Mouse (Mus musculus): ENCODE data around the gene Igsf6. TPM values are rescaled to one million over a fixed set of nuclear protein-coding genes. Genes with fewer than 3 reads are reported as not detected.

The Igsf6 gene
- 0.79 and 1.2 TPM in 2 replicates for polyA plus RNA-seq (2016; fragmentation: Nextera tagmentation; extraction: Ambion mirVana)

DNA sequence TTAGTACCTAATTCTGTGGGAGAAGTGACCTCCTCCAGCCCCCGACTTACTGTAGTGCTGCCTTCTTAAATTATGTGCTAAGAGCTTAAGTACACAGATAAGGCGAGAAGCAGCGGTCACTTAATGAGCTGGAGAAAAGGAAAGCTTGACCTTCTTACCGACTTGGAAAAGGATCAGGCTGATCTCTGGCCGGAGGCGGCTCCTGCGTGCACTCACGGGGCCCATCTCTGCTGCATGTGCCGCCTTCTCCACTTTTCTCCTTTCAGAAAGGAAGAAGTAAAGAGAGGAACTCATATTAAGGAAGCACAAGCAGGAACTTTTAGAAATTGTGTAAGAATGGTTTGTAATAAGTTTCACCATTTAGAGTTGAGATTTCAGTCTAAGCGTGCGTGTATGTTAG, at the start of gene Igsf6:
Gene Igsf6 (minus strand): TSS at position 292 of the 400 bp plus-strand sequence.
- no peak within 1 kb of the TSS for H3K4me2 ChIP-seq (replicated peaks)
- no peaks in the 10 kb centered on the region for H3K27me3 ChIP-seq (replicated peaks)
- ATAC-seq (ENCODE audit: low FRiP score, low read depth) = no peak
- H3K9me3 ChIP-seq = no peaks in the 10 kb centered on the region
- no peak within 1 kb of the TSS for H3K9ac ChIP-seq
- peaks cover 49% of the 10 kb centered on the region for H3K36me3 ChIP-seq
- no peaks in the 10 kb centered on the region for H3K4me1 ChIP-seq
- H3K4me3 ChIP-seq = no peak within 1 kb of the TSS
- WGBS = 88% methylated on average over 11 of the region's 11 CpGs
- no peak within 1 kb of the TSS for H3K27ac ChIP-seq

DNA sequence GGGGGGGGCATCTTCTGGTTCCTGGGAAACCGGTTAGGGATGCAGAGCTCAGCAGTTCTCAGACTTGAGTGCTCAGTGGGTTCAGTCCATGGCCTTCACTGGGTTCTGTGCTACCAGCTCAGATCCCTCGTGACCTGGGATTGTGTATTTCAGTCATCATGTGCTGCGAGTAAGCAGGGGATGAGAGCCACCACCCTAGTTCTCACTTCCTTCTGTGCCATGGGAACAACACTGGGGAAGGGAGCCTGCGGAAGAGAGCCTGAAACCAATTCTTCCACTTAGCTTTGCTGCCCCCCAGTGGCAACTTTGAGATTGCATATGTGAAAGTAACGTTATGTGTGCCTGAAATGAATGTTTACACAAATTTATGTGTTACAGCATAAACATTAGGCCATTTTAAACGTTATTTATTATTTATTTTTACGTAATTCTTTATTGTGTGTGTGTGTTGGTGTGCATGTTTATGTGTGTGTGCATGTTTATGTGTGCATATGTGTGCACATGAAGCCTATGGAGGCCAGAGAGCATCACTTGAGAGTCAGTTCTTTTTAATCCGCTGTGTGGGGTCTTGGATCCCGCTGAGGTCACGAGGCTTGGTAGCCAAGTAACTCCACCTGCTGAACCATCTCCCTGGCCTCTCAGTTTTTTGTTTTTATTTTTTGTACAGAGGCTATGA, 45.9 kb upstream of the Igsf6 start:
- H3K27ac ChIP-seq = no peak overlapping the region
- 15% methylated on average over 10 of the region's 10 CpGs for WGBS
- no peak overlapping the region for H3K9ac ChIP-seq
- H3K4me2 ChIP-seq (replicated peaks) = no peak overlapping the region
- ATAC-seq (ENCODE audit: low FRiP score, low read depth) = 0 out of 2 replicates have a peak, but pooled peaks have one; percentile 53
- H3K36me3 ChIP-seq = no peaks in the 10 kb centered on the region
- no peaks in the 10 kb centered on the region for H3K27me3 ChIP-seq (replicated peaks)
- H3K9me3 ChIP-seq = no peaks in the 10 kb centered on the region
- H3K4me1 ChIP-seq = no peaks in the 10 kb centered on the region
- no peak overlapping the region for H3K4me3 ChIP-seq

DNA sequence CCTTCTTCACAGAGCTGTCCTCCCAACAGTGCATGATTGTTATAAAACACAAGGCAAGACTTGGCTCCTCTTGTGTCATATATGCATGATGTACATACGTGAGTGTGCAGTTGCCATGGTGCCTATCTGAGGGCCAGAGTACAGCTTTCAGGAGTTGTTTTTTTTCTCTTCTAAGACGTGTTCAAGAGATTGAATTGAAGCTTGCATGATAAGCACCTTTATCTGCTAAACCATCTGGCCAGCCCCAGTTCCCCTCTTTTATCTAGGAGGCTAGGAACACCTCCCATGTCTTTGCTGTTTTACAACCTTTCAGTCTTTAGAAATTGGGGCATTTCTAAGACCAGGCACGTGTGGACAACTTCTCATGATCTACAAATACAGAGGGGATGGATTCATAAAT, 37.4 kb upstream of the Igsf6 start:
- no peaks in the 10 kb centered on the region for H3K9me3 ChIP-seq
- H3K4me2 ChIP-seq (replicated peaks) = no peak overlapping the region
- H3K4me3 ChIP-seq = no peak overlapping the region
- no peak for ATAC-seq (ENCODE audit: low FRiP score, low read depth)
- H3K9ac ChIP-seq = no peak overlapping the region
- WGBS = 73% methylated on average over 3 of the region's 3 CpGs
- H3K27ac ChIP-seq = no peak overlapping the region
- no peaks in the 10 kb centered on the region for H3K27me3 ChIP-seq (replicated peaks)
- no peaks in the 10 kb centered on the region for H3K4me1 ChIP-seq
- no peaks in the 10 kb centered on the region for H3K36me3 ChIP-seq

DNA sequence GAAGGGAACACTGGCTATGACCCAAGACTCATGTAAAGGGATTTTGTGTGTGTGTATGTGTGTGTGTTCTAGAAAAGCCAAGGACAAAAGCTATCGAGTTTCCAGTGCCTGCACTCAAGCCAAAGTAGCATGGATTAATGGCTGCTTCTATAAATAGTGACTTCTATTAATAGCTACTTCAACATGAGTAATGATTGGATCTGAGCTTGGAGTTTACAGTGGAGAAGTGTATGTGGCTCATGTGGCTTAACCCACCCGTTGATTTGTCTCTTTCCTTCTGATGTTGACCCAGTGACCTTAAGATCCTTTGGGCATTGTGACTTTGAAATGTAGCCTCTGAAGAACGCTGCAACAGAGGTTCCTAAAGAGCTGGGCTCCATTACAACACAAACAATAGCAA, 36.9 kb upstream of the Igsf6 start:
- H3K36me3 ChIP-seq = no peaks in the 10 kb centered on the region
- H3K4me1 ChIP-seq = no peaks in the 10 kb centered on the region
- H3K27ac ChIP-seq = no peak overlapping the region
- no peak overlapping the region for H3K4me2 ChIP-seq (replicated peaks)
- 44% methylated on average over 3 of the region's 3 CpGs for WGBS
- H3K9ac ChIP-seq = no peak overlapping the region
- H3K9me3 ChIP-seq = no peaks in the 10 kb centered on the region
- no peaks in the 10 kb centered on the region for H3K27me3 ChIP-seq (replicated peaks)
- H3K4me3 ChIP-seq = no peak overlapping the region
- ATAC-seq (ENCODE audit: low FRiP score, low read depth) = no peak

DNA sequence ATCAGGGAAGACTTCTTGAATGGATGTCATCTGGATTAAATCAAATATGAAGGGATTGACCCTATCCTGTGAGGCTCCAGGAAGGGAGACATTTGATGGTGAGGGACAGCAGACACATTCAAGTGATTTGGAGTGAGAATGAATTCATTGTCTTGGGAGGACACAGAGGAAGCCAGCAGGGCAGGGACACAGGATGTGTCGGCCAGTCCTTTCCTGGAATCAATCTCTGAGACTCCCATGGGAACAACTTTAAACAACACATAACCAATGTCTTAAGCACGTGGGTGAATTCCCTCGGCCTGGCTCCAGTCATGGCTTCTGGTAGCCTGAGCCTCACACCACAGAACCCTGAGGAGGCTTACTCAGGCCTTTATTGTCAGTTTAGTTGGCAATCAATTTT, 33.5 kb upstream of the Igsf6 start:
- H3K9me3 ChIP-seq = no peaks in the 10 kb centered on the region
- H3K4me3 ChIP-seq = no peak overlapping the region
- H3K36me3 ChIP-seq = no peaks in the 10 kb centered on the region
- H3K4me1 ChIP-seq = no peaks in the 10 kb centered on the region
- no peak overlapping the region for H3K9ac ChIP-seq
- no peak overlapping the region for H3K4me2 ChIP-seq (replicated peaks)
- no peaks in the 10 kb centered on the region for H3K27me3 ChIP-seq (replicated peaks)
- no peak overlapping the region for H3K27ac ChIP-seq
- 73% methylated on average over 3 of the region's 3 CpGs for WGBS
- ATAC-seq (ENCODE audit: low FRiP score, low read depth) = no peak

DNA sequence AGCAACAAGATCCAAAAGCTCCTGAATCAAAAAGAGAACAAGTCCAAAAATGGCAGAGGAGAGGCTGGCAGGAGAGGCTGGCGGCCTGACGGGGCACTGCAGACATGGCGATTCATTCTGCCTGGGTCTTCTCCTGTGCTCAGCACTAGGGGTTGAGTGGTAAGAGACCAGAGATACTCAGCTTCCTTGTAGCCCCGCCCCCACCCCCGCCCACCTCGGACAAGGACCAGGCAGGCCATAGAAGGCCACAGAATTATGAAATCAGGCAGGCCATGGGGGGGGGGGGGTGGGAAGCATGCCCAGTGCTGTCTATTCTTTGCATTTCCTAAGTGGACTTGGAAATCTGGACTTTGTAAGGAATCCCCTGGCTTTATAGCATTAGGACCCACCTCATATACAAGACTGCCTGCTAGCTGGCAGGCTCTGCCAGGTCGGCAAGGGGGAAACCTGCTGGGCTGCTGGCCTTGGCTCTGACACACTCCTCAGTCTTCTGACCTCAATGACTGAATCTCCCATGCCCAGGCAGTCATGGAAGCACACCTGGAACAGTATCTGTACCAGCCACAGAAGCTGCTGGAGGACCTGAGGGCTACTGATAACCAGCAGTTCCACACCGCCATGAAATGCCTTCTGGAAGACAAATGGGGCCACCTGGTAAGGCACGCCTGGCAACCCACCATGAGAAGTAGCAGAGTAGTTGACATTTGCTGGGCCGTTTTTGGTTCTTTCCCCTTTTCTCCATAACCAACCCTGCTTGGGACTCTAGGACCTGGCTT, 24.4 kb upstream of the Igsf6 start:
- H3K4me2 ChIP-seq (replicated peaks) = no peak overlapping the region
- no peak overlapping the region for H3K4me3 ChIP-seq
- H3K36me3 ChIP-seq = no peaks in the 10 kb centered on the region
- WGBS = 78% methylated on average over 10 of the region's 10 CpGs
- no peaks in the 10 kb centered on the region for H3K4me1 ChIP-seq
- H3K9ac ChIP-seq = no peak overlapping the region
- H3K27me3 ChIP-seq (replicated peaks) = no peaks in the 10 kb centered on the region
- no peaks in the 10 kb centered on the region for H3K9me3 ChIP-seq
- no peak overlapping the region for H3K27ac ChIP-seq
- no peak for ATAC-seq (ENCODE audit: low FRiP score, low read depth)

DNA sequence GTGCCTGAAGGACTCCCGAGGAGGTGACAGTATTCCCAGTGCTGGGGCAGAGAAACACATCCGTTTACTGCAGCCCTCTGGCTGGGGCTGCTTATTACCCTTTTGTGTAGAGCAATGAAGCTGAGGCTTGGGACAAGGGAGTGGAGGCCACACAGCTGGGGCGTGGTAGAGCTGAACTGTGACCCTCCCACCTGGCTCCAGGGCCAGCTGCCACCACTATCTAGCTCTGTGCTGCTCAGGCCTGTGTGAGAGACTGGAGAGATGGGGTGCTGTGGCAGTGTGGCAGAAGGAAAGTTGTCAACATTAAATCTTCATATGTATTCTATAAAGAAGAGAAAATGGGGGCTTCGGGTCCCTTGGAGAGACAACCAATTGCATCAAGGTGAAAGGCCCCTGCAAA, 18.7 kb upstream of the Igsf6 start:
- Histone ChIP-seq H3K4me3 (no peak overlapping the region), H3K9ac (no peak overlapping the region), H3K9me3 (no peaks in the 10 kb centered on the region), H3K27ac (no peak overlapping the region), H3K4me2 (replicated peaks) (no peak overlapping the region), H3K36me3 (no peaks in the 10 kb centered on the region), H3K27me3 (replicated peaks) (no peaks in the 10 kb centered on the region), H3K4me1 (no peaks in the 10 kb centered on the region)
- ATAC-seq (ENCODE audit: low FRiP score, low read depth) = no peak
- 31% methylated on average over 4 of the region's 4 CpGs for WGBS

DNA sequence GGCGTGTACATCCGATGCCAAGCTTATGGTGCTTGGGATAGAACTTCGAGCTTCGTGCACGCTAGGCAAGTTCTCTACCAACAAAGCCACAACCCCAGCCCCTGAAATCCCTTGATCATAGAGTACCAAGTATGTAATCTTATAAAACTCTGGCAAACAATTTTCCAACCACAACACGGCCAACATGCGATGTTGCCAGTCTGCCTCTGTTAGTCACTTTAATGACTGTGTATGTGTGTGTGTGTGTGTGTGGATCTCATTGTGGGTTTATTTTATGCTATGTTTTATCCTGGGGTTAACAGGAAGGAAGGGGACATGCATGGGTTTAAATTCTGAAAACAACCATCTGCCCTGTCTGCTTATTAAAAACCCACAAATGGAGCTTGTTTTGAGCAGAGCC, 16.4 kb upstream of the Igsf6 start:
- no peak for ATAC-seq (ENCODE audit: low FRiP score, low read depth)
- H3K9me3 ChIP-seq = no peaks in the 10 kb centered on the region
- no peaks in the 10 kb centered on the region for H3K4me1 ChIP-seq
- H3K9ac ChIP-seq = no peak overlapping the region
- H3K4me2 ChIP-seq (replicated peaks) = no peak overlapping the region
- H3K4me3 ChIP-seq = no peak overlapping the region
- H3K27ac ChIP-seq = no peak overlapping the region
- WGBS = 92% methylated on average over 7 of the region's 7 CpGs
- no peaks in the 10 kb centered on the region for H3K27me3 ChIP-seq (replicated peaks)
- no peaks in the 10 kb centered on the region for H3K36me3 ChIP-seq

DNA sequence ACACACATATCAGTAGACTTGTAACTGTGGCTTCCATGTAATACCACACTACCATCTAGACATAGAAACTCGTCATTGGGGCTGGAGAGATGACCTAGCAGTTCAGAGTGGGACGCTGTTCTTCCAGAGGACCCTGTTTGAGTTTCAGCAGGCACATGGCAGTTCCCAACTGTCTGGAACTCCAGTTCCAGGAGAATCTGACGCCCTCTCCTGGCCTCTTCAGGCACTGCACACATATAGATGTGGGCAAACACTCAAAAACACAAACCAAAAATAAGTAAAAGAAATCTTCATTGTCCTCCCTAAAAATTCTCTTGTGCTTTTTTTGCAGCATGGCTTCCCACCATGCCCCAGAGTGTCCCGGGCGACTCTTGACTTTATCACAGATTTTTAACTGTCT, 14.4 kb upstream of the Igsf6 start:
- 0 out of 2 replicates have a peak, but pooled peaks cover 6% of the 10 kb centered on the region for H3K4me1 ChIP-seq
- H3K4me2 ChIP-seq (replicated peaks) = no peak overlapping the region
- H3K36me3 ChIP-seq = no peaks in the 10 kb centered on the region
- ATAC-seq (ENCODE audit: low FRiP score, low read depth) = no peak
- no peak overlapping the region for H3K9ac ChIP-seq
- no peak overlapping the region for H3K4me3 ChIP-seq
- H3K27ac ChIP-seq = no peak overlapping the region
- 76% methylated on average over 5 of the region's 5 CpGs for WGBS
- no peaks in the 10 kb centered on the region for H3K9me3 ChIP-seq
- no peaks in the 10 kb centered on the region for H3K27me3 ChIP-seq (replicated peaks)

DNA sequence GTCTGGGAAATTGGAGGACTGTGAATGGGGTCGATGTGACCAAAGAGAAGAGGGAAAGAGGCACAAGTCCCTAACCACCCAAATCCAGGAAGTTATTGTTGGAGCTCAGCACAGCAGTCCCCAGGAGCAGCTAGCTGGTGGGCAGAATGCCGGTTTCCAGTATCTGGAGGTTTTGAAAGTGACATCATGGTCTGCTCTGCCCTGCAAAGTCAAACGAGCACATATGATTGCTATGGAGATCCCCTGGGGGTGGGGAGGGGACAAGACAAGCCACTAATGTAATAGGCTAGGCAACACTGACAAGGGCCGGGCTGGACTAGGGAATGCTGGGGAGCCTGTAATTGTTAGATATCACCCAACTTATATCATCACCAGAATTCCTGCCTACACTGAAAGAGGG, 11.1 kb upstream of the Igsf6 start:
- Histone ChIP-seq H3K9me3 (no peaks in the 10 kb centered on the region), H3K36me3 (no peaks in the 10 kb centered on the region), H3K27ac (no peak overlapping the region), H3K4me1 (0 out of 2 replicates have a peak, but pooled peaks cover 6% of the 10 kb centered on the region), H3K4me3 (no peak overlapping the region), H3K9ac (no peak overlapping the region), H3K4me2 (replicated peaks) (no peak overlapping the region), H3K27me3 (replicated peaks) (no peaks in the 10 kb centered on the region)
- 32% methylated on average over 4 of the region's 4 CpGs for WGBS
- ATAC-seq (ENCODE audit: low FRiP score, low read depth) = no peak

DNA sequence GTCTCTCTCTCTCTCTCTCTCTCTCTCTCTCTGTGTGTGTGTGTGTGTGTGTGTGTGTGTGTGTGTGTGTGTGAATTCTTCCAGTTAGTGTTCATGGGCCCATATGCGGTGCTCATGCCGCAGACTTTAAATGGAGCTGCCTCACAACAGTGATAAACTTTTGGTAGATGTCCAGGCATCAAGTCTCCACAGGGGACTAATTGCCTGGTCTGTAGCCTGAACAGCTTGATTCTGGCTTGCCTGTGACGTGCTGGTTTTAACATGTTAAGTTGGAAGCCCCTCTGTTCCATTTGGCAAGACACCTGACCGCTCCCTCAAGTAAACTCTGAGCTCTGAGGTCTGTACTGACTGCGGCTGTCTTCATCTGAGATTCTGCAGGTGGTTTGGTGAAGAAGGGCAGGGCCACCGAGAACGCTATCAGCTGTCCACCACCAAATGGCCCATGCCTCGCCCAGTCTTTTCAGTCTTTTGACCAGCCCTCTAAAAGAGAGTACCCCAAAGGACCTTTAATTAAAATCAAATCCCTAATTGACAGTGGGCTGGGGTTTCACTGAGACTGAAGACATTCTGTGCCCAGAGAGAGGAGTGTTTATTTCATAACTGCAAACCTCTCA, 10.6 kb upstream of the Igsf6 start:
- H3K9ac ChIP-seq = no peak overlapping the region
- H3K4me1 ChIP-seq = 0 out of 2 replicates have a peak, but pooled peaks cover 6% of the 10 kb centered on the region
- ATAC-seq (ENCODE audit: low FRiP score, low read depth) = no peak
- H3K36me3 ChIP-seq = no peaks in the 10 kb centered on the region
- no peak overlapping the region for H3K4me3 ChIP-seq
- H3K4me2 ChIP-seq (replicated peaks) = no peak overlapping the region
- WGBS = 65% methylated on average over 8 of the region's 8 CpGs
- H3K27me3 ChIP-seq (replicated peaks) = no peaks in the 10 kb centered on the region
- H3K27ac ChIP-seq = no peak overlapping the region
- H3K9me3 ChIP-seq = no peaks in the 10 kb centered on the region

DNA sequence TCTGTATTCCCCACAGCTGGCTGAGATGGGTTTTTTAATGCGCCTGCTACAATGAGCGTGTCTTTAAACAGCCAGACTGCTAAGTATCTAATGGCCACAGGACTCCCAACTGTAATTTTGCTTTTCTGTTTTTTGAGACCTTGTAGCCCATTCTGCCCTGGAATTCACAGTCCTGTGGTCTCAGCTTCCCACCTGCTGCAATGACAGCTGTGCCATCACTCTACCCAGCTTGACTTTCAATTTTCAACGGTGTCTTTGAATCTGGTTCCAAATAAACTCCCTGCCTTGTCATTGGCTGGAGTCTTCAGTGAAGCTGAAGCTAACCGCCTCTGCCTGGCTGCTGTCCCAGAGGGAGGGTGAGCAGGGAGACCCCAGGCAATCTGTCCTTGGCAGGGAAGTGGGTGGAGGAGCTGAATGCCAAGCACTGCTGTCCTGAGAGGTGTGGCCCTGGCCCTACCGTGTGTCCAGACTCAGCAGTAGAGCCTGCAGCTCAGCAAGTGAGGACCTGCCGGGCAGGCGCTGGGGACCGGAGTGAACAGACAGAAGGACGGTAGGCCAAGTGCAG, 8.7 kb upstream of the Igsf6 start:
- peak; percentile 41; the same call in 1 of the 2 replicates for ATAC-seq (ENCODE audit: low FRiP score, low read depth)
- Histone ChIP-seq H3K27ac (no peak overlapping the region), H3K4me1 (0 out of 2 replicates have a peak, but pooled peaks cover 6% of the 10 kb centered on the region), H3K4me3 (no peak overlapping the region), H3K9ac (no peak overlapping the region), H3K27me3 (replicated peaks) (no peaks in the 10 kb centered on the region), H3K36me3 (peaks cover 5% of the 10 kb centered on the region; the same call in 1 of the 2 replicates), H3K9me3 (no peaks in the 10 kb centered on the region), H3K4me2 (replicated peaks) (no peak overlapping the region)
- 67% methylated on average over 9 of the region's 9 CpGs for WGBS
